Mouse (Mus musculus) hindbrain, embryonic 11.5 days (tissue): ENCODE measurements around the gene Snorc. TPM values are rescaled to one million over a fixed set of nuclear protein-coding genes. Genes with fewer than 3 reads are reported as not detected.

Experiments used
- polyA plus RNA-seq: library from polyadenylated mRNA; unstranded; fragments of >200 nt; fragmentation: Nextera tagmentation; extraction: Ambion mirVana; gene quantifications from 2 replicates; pipeline ENCODE4 v1.2.1, GENCODE M21; 2014

Gene Snorc
- polyA plus RNA-seq, 1 experiment from 2014 or later = not detected

Other genes starting within 250 kb of the Snorc start
- 0.14 and 0.52 TPM in 2 replicates for gene Efhd1, start 205.9 kb upstream of the Snorc start, polyA plus RNA-seq
- gene Gigyf2, start 143.3 kb upstream of the Snorc start, polyA plus RNA-seq = 53.5 and 68.2 TPM in 2 replicates
- gene Kcnj13, start 75.5 kb upstream of the Snorc start, polyA plus RNA-seq = 8.1 and 8.8 TPM in 2 replicates
- not detected in 2 replicates for gene Neu2, start 39.6 kb downstream of the Snorc start, polyA plus RNA-seq
- 2.3 and 2.9 TPM in 2 replicates for gene Ngef, start 103.6 kb downstream of the Snorc start, polyA plus RNA-seq
- gene Inpp5d, start 150.0 kb downstream of the Snorc start, polyA plus RNA-seq = 3.7 and 4.2 TPM in 2 replicates